Comparison of ENCODE assay signal across 21 mouse cellular contexts in the genomic region with DNA sequence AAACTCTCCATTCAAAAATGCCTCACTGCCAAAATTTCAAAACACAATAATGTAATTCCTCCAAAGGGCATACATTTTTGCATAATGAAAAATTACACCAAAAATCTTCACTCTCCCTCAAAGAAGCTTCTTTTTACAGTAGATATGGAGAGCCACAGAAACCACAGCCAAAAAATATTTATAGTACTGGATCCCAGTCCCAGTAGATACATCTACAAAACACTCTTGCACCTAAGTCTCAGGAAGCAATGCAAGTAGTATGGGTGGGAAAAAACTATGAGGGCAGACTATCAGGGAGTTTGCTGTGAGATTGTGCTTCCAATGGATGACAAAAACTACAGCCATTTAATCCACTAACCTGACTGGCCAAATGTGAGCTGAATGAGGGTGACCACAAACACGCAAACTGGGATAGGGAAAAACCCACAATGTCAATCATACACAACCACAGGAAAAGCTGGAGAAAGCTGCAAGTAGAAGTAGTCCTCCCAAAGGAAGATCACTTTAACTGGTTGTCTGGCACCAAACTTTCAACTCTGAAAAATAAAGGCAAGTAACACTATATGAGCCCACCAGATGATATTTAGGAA.
DNase-seq lines count a peak whose midpoint lies in the region; ATAC-seq lines count a peak whose summit lies in the region.
"Had no signal": no experiment of that assay in that cellular context is flagged by ENCODE, and none has a peak within 500 bp of the region (broad histone marks: within the 10 kb centered on the region; RNA-seq: fewer than 3 reads in every experiment).

No protein-coding gene starts in this region.

- peak; percentile 67 for ATAC-seq in frontal cortex, adult (ENCODE audit: low TSS enrichment)
- ATAC-seq in common myeloid progenitor, adult 5-6 weeks (replicated peaks; ENCODE audit: low read depth, poor library complexity, severe bottlenecking), result peak; percentile 75
- peak; percentile 26; the same call in 1 of the 2 replicates for ATAC-seq in megakaryocyte progenitor cell, adult 5-6 weeks (replicated peaks; ENCODE audit: poor library complexity)
- ATAC-seq: activated CD4-positive, CD25-positive, alpha-beta regulatory T cell, adult 4 months; CD4-positive, CD25-positive, alpha-beta regulatory T cell, adult 4 months; forebrain, embryonic 13.5 days; forebrain, embryonic 15.5 days; forebrain, postnatal 0 days; Patski had no signal

- no peak for DNase-seq in frontal cortex, postnatal 25 days (ENCODE audit: low spot score in 2 of 2)
- no peak for DNase-seq in kidney, adult 8-10 months
- DNase-seq in embryo, embryonic 10.5 days (ENCODE audit: low spot score), result no peak
- DNase-seq: adrenal gland, adult 8-10 months; adrenal gland, postnatal 14 days; adrenal gland, postnatal 36 days; B cell, adult 2 months; cerebellum, adult 11-12 months; cerebellum, adult 2 months; cerebellum, adult 9-10 months; cerebellum, postnatal 10 days; cerebellum, postnatal 25 days; forebrain, postnatal 0 days had no signal
